Mouse (Mus musculus) CH12.LX (cell line): ENCODE data around the gene Gm6309. TPM values are rescaled to one million over a fixed set of nuclear protein-coding genes. Genes with fewer than 3 reads are reported as not detected.

ENCODE experiments used
- DNase-seq: peaks from one replicate; pipeline ENCODE4 v3.0.0-alpha.2; 2013; ENCODE audit errors: extremely low read depth
- H3K27ac ChIP-seq: 2 replicates; pipeline ENCODE4 v1.5.1; 2012; ENCODE audit warnings: low read depth, mild to moderate bottlenecking, control low read depth, moderate library complexity; ENCODE audit not compliant: insufficient read depth
- H3K27me3 ChIP-seq: replicated peaks from 2 replicates; pipeline ENCODE3; 2012; ENCODE audit warnings: inconsistent platforms
- H3K36me3 ChIP-seq, 2 experiments: replicated peaks in 1 of 2; 2 replicates each; pipeline versions ENCODE3 to v1.6.1; 2012; ENCODE audit warnings: inconsistent platforms in 1 of 2, low read length in 1 of 2, mild to moderate bottlenecking in 1 of 2, mixed read lengths in 1 of 2, moderate library complexity in 1 of 2; ENCODE audit not compliant: control insufficient read depth in 1 of 2, insufficient read depth in 1 of 2
- H3K4me1 ChIP-seq, 2 experiments: 2 replicates each; pipeline ENCODE4 v1.6.1; 2012; ENCODE audit warnings: inconsistent platforms in 1 of 2, moderate library complexity in 1 of 2; ENCODE audit not compliant: insufficient read depth in 2 of 2, control insufficient read depth in 1 of 2
- H3K4me2 ChIP-seq: 2 replicates; pipeline ENCODE4 v1.6.1; 2012; ENCODE audit warnings: low read depth, mild to moderate bottlenecking, control low read depth; ENCODE audit not compliant: poor library complexity, insufficient read depth, severe bottlenecking
- H3K4me3 ChIP-seq, 3 experiments: fragments of 150-350 bp in 1 of 3; sonication (generic) in 1 of 3; replicated peaks in 1 of 3; 2 replicates each; pipeline versions ENCODE3 to v1.5.1; 2011 to 2012; ENCODE audit warnings: low read depth in 2 of 3, low read length in 2 of 3, mild to moderate bottlenecking in 2 of 3, moderate library complexity in 2 of 3, control low read depth in 1 of 3, improper control_type of control experiment in 1 of 3, inconsistent platforms in 1 of 3, mixed read lengths in 1 of 3; ENCODE audit not compliant: poor library complexity in 1 of 3
- H3K79me2 ChIP-seq: replicated peaks from 2 replicates; pipeline ENCODE4 v1.6.1; 2012; ENCODE audit warnings: mild to moderate bottlenecking, moderate library complexity; ENCODE audit not compliant: control insufficient read depth, poor library complexity, insufficient read depth, severe bottlenecking; ENCODE audit errors: extremely low read depth
- H3K9ac ChIP-seq: 2 replicates; pipeline ENCODE4 v1.6.1; 2012; ENCODE audit warnings: low read depth, mild to moderate bottlenecking, control low read depth, moderate library complexity; ENCODE audit not compliant: insufficient read depth
- H3K9me3 ChIP-seq: replicated peaks from 2 replicates; pipeline ENCODE3; 2012; ENCODE audit warnings: low read length, inconsistent platforms, mixed read lengths
- BHLHE40 ChIP-seq: IDR thresholded peaks from 2 replicates; pipeline ENCODE4 v1.6.1; 2011; ENCODE audit warnings: mild to moderate bottlenecking, low read depth, low read length, improper control_type of control experiment
- CHD2 ChIP-seq: IDR thresholded peaks from 2 replicates; pipeline ENCODE4 v1.6.1; 2011; ENCODE audit warnings: low read length, improper control_type of control experiment
- E2F4 ChIP-seq: IDR thresholded peaks from 2 replicates; pipeline ENCODE4 v1.6.1; 2011; ENCODE audit warnings: low read depth, low read length, improper control_type of control experiment; ENCODE audit not compliant: insufficient replicate concordance
- EP300 ChIP-seq: IDR thresholded peaks from 2 replicates; pipeline ENCODE4 v1.6.1; 2011; ENCODE audit warnings: low read length, improper control_type of control experiment
- GABPA ChIP-seq: IDR thresholded peaks from 2 replicates; pipeline ENCODE4 v1.6.1; 2012; ENCODE audit warnings: low read depth, low read length, improper control_type of control experiment, inconsistent platforms; ENCODE audit not compliant: insufficient replicate concordance
- HCFC1 ChIP-seq: IDR thresholded peaks from 2 replicates; pipeline ENCODE4 v1.6.1; 2012; ENCODE audit warnings: low read depth, mild to moderate bottlenecking, inconsistent platforms, low read length, improper control_type of control experiment
- IRF4 ChIP-seq: IDR thresholded peaks from 2 replicates; pipeline ENCODE4 v1.6.1; 2014; ENCODE audit warnings: low read depth, mild to moderate bottlenecking, inconsistent platforms, low read length, improper control_type of control experiment
- JUN ChIP-seq: IDR thresholded peaks from 2 replicates; pipeline ENCODE4 v1.6.1; 2011; ENCODE audit warnings: low read depth, mild to moderate bottlenecking, low read length, improper control_type of control experiment, moderate library complexity; ENCODE audit not compliant: insufficient read depth
- MAX ChIP-seq: IDR thresholded peaks from 2 replicates; pipeline ENCODE4 v1.6.1; 2011; ENCODE audit warnings: low read length, improper control_type of control experiment
- MXI1 ChIP-seq: IDR thresholded peaks from 2 replicates; pipeline ENCODE4 v1.6.1; 2011; ENCODE audit warnings: mild to moderate bottlenecking, low read depth, low read length, improper control_type of control experiment
- NELFE ChIP-seq: IDR thresholded peaks from 2 replicates; pipeline ENCODE4 v1.6.1; 2011; ENCODE audit warnings: low read depth, low read length, improper control_type of control experiment
- PAX5 ChIP-seq: IDR thresholded peaks from 2 replicates; pipeline ENCODE4 v1.6.1; 2012; ENCODE audit warnings: low read length, inconsistent platforms, mixed read lengths
- POLR2AphosphoS2 ChIP-seq: IDR thresholded peaks from 2 replicates; pipeline ENCODE4 v1.6.1; 2011; ENCODE audit warnings: low read depth, low read length, improper control_type of control experiment
- RCOR1 ChIP-seq: conservative IDR thresholded peaks from 2 replicates; pipeline ENCODE4 v1.6.1; 2012; ENCODE audit warnings: low read depth, mild to moderate bottlenecking, inconsistent platforms, low read length, improper control_type of control experiment
- SIN3A ChIP-seq: IDR thresholded peaks from 2 replicates; pipeline ENCODE4 v1.6.1; 2012; ENCODE audit warnings: low read length, improper control_type of control experiment, inconsistent platforms
- TBP ChIP-seq: conservative IDR thresholded peaks from 2 replicates; pipeline ENCODE4 v1.6.1; 2011; ENCODE audit warnings: low read depth, low read length, improper control_type of control experiment
- USF1 ChIP-seq: IDR thresholded peaks from 2 replicates; pipeline ENCODE4 v1.6.1; 2014; ENCODE audit warnings: low read depth, mild to moderate bottlenecking, inconsistent platforms, low read length, improper control_type of control experiment
- ZC3H11A ChIP-seq: IDR thresholded peaks from 2 replicates; pipeline ENCODE4 v1.6.1; 2012; ENCODE audit warnings: low read depth, mild to moderate bottlenecking, inconsistent platforms, low read length, improper control_type of control experiment
- ZMIZ1 ChIP-seq: IDR thresholded peaks from 2 replicates; pipeline ENCODE4 v1.6.1; 2012; ENCODE audit warnings: low read depth, mild to moderate bottlenecking, inconsistent platforms, low read length, improper control_type of control experiment
- ZNF384 ChIP-seq: IDR thresholded peaks from 2 replicates; pipeline ENCODE4 v1.6.1; 2012; ENCODE audit warnings: low read depth, low read length, improper control_type of control experiment, inconsistent platforms
- dilution Hi-C: fragments of 300-500 bp; cut with MboI; formaldehyde crosslinking; loops from 2 replicates; pipeline ENCODE4 v1.14.3; 2020; ENCODE audit warnings: low sequenced_read_pairs; ENCODE audit not compliant: extremely low pct_unique_long_range_greater_than_20kb, extremely low pct_ligation_motif_present
- in situ Hi-C: fragments of 300-500 bp; cut with MboI; formaldehyde crosslinking; loops from 3 replicates; pipeline ENCODE4 v1.14.3; 2019; ENCODE audit warnings: low sequenced_read_pairs, low pct_ligation_motif_present, low pct_unique_long_range_greater_than_20kb, mixed read lengths
- polyA plus RNA-seq: library from polyadenylated mRNA; unstranded; fragments of >175 nt; gene quantifications from 2 replicates; pipeline ENCODE4 v1.2.1, GENCODE M21; 2012; ENCODE audit warnings: low read depth; ENCODE audit not compliant: insufficient read length
- total RNA-seq, 2 experiments: library from RNA; depleted of rRNA; stranded (reverse); fragments of 300-350 nt in 1 of 2; fragments of >200 nt in 1 of 2; gene quantifications; 2 replicates each; pipeline ENCODE4 v1.2.3; 2012 to 2014

The Gm6309 gene
- total and polyA plus RNA-seq, 3 experiments: not detected

DNA sequence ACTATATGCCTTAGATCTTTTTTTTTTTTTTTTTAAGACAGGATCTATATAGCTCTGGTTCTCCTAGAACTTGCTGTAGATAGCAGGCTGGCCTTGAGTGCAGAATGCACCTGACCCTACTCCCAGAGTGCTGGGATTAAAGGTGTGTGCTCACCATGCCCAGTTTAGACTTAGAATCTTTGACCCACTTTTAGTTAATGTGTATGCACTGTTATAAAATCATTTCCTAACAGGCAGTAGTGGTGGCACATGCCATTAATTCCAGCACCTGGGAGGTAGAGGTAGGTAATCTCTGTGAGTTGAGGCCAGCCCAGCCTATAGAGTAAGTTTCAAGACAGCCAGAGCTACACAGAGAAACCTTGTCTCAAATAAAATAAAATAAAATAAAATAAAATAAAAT, 28.6 kb upstream of the Gm6309 start:
- in situ Hi-C loops (loop anchor here (10.0 to 25.0 kb wide), 2 partner anchors 106 to 263 kb away; no protein-coding TSS in a partner anchor), dilution Hi-C loops (no loop called here)
- DNase-seq: no peak
- TF ChIP-seq ZMIZ1: no peak
- TF ChIP-seq TBP: no peak
- no peak for TF ChIP-seq ZNF384
- no peak for TF ChIP-seq IRF4
- no peak for TF ChIP-seq SIN3A
- TF ChIP-seq ZC3H11A: no peak
- TF ChIP-seq MAX: no peak
- TF ChIP-seq E2F4: no peak
- no peak for TF ChIP-seq JUN
- no peak for TF ChIP-seq MXI1
- no peak for TF ChIP-seq POLR2AphosphoS2
- TF ChIP-seq PAX5: no peak
- TF ChIP-seq HCFC1: no peak
- no peak for TF ChIP-seq NELFE
- TF ChIP-seq EP300: no peak
- no peak for TF ChIP-seq BHLHE40
- Histone ChIP-seq H3K9me3 (peaks cover 2% of the 10 kb centered on the region), H3K79me2 (no peaks in the 10 kb centered on the region), H3K36me3 (peaks cover 3 to 27% of the 10 kb centered on the region in 2 experiments), H3K4me2 (no peak overlapping the region), H3K9ac (no peak overlapping the region), H3K4me3 (no peak overlapping the region), H3K4me1 (peaks cover 0 to 12% of the 10 kb centered on the region in 2 experiments; a peak in 2 of 4 replicates), H3K27me3 (no peaks in the 10 kb centered on the region), H3K27ac (no peak overlapping the region)

DNA sequence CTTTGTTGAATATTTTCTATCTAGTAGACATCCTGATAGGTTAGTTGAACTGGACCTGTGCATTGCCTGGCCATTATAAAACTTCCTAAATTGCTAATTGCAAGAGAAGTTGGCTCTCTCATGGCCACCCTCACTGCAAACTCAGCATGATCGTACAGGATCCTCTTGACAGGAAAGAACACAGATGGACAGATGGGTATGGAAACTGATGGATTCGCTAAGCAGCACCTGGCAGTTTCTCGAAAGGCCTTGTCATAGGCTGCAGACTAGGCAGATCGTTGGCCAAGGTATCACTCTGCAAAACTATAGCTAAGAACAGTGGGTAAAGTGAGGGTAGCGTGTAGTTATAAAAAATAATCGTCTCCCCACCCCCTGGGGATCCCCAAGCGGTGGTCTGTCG, 22.8 kb upstream of the Gm6309 start:
- in situ Hi-C loops (loop anchor here (10.0 to 25.0 kb wide), 2 partner anchors 111 to 269 kb away; no protein-coding TSS in a partner anchor), dilution Hi-C loops (no loop called here)
- Histone ChIP-seq H3K4me2 (no peak overlapping the region), H3K27ac (no peak overlapping the region), H3K27me3 (no peaks in the 10 kb centered on the region), H3K4me1 (no peaks in the 10 kb centered on the region), H3K9me3 (no peaks in the 10 kb centered on the region), H3K79me2 (no peaks in the 10 kb centered on the region), H3K4me3 (no peak overlapping the region), H3K36me3 (peaks cover 0 to 6% of the 10 kb centered on the region in 2 experiments), H3K9ac (no peak overlapping the region)
- TF ChIP-seq PAX5: no peak
- no peak for TF ChIP-seq GABPA
- no peak for TF ChIP-seq TBP
- no peak for TF ChIP-seq USF1
- TF ChIP-seq RCOR1: no peak
- TF ChIP-seq CHD2: no peak
- DNase-seq: no peak
